Mouse (Mus musculus) bone marrow, adult 2 months (tissue): ENCODE measurements at regions not wholly inside any gene's neighbourhood (a gene's known extent, or its start where the extent isn't known, plus 50 kb on each side); places are given as distances from the start of the nearest gene placed in this dataset.

ENCODE experiments used
- CTCF ChIP-seq: fragments of 200-500 bp; IDR thresholded peaks from 2 replicates; pipeline ENCODE4 v1.5.1; 2011; ENCODE audit warnings: low read length, control low read depth; ENCODE audit not compliant: control insufficient read depth, insufficient read depth
- POLR2A ChIP-seq: fragments of 200-500 bp; IDR thresholded peaks from 2 replicates; pipeline ENCODE4 v1.6.1; 2011; ENCODE audit warnings: low read depth, mild to moderate bottlenecking, control low read depth, low read length, borderline replicate concordance; ENCODE audit not compliant: control insufficient read depth

- TF ChIP-seq CTCF (no peak), POLR2A (no peak)
These were observed 116.2 kb upstream of the 3110018I06Rik start for GRCm38 (mm10) chr12:107372254-107372653.
